Mouse (Mus musculus) spleen, postnatal 4 days (tissue): ENCODE results near the gene Zfp69.

Source experiments
- DNase-seq, 2 experiments: peaks; one replicate each; pipeline ENCODE4 v3.0.0; 2022; ENCODE audit warnings: low spot score in 2 of 2

Zfp69 gene

GRCm38 (mm10) chr4:120925386-120925785, 26.1 kb downstream of the Zfp69 start:
- DNase-seq, result peak in 1 of 2 experiments; percentile 53

GRCm38 (mm10) chr4:120924554-120925299, 26.8 kb downstream of the Zfp69 start, which contains the start of gene Exo5:
Gene Exo5 (minus strand): TSS chr4:120925017.
- peak; percentile 88 to 94 for DNase-seq

GRCm38 (mm10) chr4:120921461-120921860, 30.0 kb downstream of the Zfp69 start:
- no peak for DNase-seq

- peak in 1 of 2 experiments; percentile 21 for DNase-seq
Observed at GRCm38 (mm10) chr4:120914501-120914900, 37.0 kb downstream of the Zfp69 start.

- no peak for DNase-seq
Observed at GRCm38 (mm10) chr4:120913861-120914260, 37.6 kb downstream of the Zfp69 start.

GRCm38 (mm10) chr4:120913443-120913842, 38.1 kb downstream of the Zfp69 start:
- no peak for DNase-seq

GRCm38 (mm10) chr4:120912866-120913265, 38.6 kb downstream of the Zfp69 start:
- DNase-seq, result no peak

- DNase-seq, result no peak
Observed at GRCm38 (mm10) chr4:120911086-120911485, 40.4 kb downstream of the Zfp69 start.

GRCm38 (mm10) chr4:120909558-120910150, 41.8 kb downstream of the Zfp69 start:
- DNase-seq, result peak; percentile 45 to 79

GRCm38 (mm10) chr4:120905644-120906043, 45.9 kb downstream of the Zfp69 start:
- no peak for DNase-seq

- no peak for DNase-seq
Observed at GRCm38 (mm10) chr4:120904533-120904932, 47.0 kb downstream of the Zfp69 start.

GRCm38 (mm10) chr4:120895810-120896584, 55.5 kb downstream of the Zfp69 start:
- DNase-seq, result no peak

GRCm38 (mm10) chr4:120895226-120895625, 56.3 kb downstream of the Zfp69 start:
- DNase-seq, result no peak

GRCm38 (mm10) chr4:120894584-120894983, 56.9 kb downstream of the Zfp69 start:
- DNase-seq, result no peak

- no peak for DNase-seq
Observed at GRCm38 (mm10) chr4:120893656-120894401, 57.7 kb downstream of the Zfp69 start.

GRCm38 (mm10) chr4:120892516-120892915, 59.0 kb downstream of the Zfp69 start:
- DNase-seq, result no peak

- no peak for DNase-seq
Observed at GRCm38 (mm10) chr4:120891960-120892359, 59.5 kb downstream of the Zfp69 start.

- no peak for DNase-seq
Observed at GRCm38 (mm10) chr4:120890754-120891440, 60.6 kb downstream of the Zfp69 start.

GRCm38 (mm10) chr4:120888884-120889283, 62.6 kb downstream of the Zfp69 start:
- DNase-seq, result no peak

GRCm38 (mm10) chr4:120887381-120888112, 64.0 kb downstream of the Zfp69 start:
- DNase-seq, result peak in 1 of 2 experiments; percentile 24
